Mouse (Mus musculus) adrenal gland, postnatal 10 days (tissue): Measurements from ENCODE around the gene Calhm4. TPM values are rescaled to one million over a fixed set of nuclear protein-coding genes. Genes with fewer than 3 reads are reported as not detected.
"Not testable (repeated sequence)": the region's sequence is repeated elsewhere in the genome, so short reads cannot be mapped to it uniquely, and the experiment has no call there.

ENCODE experiments used
- DNase-seq: peaks from one replicate; pipeline ENCODE4 v3.0.0; 2021; ENCODE audit warnings: mixed read lengths
- long read RNA-seq, 2 experiments: library from polyadenylated mRNA; stranded (forward); transcript quantifications; one replicate each; pipeline ENCODE4 v2.0.0; 2021
- total RNA-seq, 2 experiments: library from RNA; stranded (reverse); gene quantifications; 2 replicates each; pipeline ENCODE4 v1.2.3; 2021

Gene Calhm4
- total RNA-seq, result not detected
- long read RNA-seq, experiment 1, result 0 reads
- long read RNA-seq, experiment 2, result 0 reads

DNA sequence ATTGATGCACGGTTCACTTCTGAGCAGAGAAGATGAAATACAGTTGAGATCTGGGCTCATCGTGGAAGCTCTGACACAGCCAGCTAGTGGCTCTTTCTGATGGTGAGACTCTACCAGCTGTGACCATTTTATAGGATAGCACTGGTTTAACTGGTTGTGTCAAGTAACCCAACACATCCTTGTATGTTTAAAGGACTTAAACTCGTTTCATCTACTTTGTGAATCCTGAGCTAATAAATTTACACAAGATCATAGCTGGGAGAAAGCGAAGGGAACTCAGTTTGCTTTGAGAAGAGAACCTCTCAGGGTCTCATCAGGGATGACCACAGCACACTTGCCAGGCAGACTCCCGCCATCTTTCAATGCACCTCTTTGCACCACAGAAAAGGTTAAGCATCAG is at the start of gene Calhm4:
Gene Calhm4, minus strand, starts transcription at position 101 of the 400 bp plus-strand sequence.
- DNase-seq, result no peak

GRCm38 (mm10) chr10:34091888-34092287 is 47.8 kb upstream of the Calhm4 start:
- DNase-seq, result no peak

DNA sequence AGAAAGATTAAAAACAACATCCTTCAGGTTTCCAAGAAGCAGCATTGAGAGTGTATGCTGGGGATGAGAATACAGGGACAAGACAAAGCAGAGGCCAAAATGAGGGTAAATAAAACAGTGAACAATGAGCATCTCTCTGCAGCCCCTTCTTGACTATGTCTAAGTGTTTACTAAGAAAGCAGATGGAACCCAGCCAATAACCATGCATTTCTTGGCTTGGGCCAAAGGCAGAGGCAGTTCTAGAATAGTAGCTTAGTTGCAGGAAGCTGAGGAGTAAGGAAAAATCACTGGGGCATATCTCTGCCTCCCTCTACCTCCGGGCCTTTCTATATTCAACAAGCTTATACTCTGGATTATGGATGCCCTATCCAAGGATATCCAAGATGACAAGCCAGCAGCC is 46.4 kb upstream of the Calhm4 start:
- no peak for DNase-seq

DNA sequence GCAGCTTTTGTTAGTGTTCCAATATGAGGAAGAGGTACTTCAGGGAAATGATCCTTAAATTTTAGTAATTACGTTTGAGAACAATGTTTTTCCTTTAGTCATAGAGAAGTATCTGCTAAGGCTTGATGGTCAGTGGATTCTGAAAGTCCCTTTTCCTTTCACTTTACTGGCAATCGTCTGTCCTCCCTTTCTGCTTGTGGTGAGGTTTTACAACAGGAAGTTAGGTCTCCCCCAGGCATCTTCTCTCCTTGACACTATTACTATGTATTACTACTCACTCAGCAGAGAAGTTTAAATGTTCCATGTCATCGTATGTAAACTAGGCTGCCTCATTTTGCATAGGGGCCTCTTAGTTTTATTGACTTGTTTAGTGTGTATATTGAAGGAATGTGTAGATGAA is 45.4 kb upstream of the Calhm4 start:
- DNase-seq, result no peak

- no peak for DNase-seq
These were observed 44.4 kb upstream of the Calhm4 start for GRCm38 (mm10) chr10:34088515-34088914.

DNA sequence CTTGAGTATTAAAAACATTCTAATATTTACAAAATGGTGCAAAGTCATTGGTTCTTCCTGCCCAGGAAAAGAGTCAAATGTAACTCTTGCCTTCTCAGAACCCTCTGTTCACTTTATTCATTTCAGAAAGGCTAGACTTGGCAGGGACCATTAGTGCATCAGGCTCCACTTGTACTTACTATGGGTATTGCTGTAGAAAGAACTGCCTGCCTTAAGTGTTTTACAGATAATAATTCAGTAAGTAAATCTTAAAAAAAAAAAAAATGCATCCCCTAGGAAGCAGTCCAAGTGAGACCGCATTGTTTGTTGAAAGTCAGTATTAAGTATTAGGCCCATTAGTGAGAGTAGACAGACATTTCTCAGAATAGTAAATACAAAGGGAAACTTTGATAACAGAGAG is 42.4 kb upstream of the Calhm4 start:
- DNase-seq, result no peak

DNA sequence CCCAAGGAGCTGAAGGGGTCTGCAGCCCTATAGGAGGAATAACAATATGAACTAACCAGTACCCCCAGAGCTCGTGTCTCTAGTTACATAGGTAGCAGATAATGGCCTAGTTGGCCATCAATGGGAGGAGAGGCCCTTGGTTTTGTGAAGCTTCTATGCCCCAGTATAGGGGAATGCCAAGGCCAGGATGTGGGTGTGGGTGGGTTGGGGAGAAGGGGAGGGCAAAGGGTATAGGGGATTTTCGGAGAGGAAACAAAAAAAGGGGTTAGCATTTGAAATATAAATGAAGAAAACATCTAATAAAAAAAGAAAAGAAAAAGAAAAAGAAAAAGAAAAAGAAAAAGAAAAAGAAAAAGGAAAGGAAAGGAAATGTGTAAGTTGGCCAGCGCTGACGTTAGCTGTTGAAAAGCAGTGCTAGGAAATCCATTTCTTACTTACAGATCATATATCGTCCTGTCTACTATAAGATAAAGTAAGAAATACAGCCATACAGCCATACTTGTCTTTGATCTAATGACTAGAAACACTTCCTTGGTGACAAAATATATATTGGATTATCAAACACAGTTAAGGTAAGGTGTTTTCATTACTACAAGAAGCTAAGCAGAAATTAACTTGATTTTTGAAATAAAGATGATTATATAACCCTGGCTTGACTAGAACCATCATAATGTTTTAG is 30.6 kb upstream of the Calhm4 start:
- no peak for DNase-seq

DNA sequence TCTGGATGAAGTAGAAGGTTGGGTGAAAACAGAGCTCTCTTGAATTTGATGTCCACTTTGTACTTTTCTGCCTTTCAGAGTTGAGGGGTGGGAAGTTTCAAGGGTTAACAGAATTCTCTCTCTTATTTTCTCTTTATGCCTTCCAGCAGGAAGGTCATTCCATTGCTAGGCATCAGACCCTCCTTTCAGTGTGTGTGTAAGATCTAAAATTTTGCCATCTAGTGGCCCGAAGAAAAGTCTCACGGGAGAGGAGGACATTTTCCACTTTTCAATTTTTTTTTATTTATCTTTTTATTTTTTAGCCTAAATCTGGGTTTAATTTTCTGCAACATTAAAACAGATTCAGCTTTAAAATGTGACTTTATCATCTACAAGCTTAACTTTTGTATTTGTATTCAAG is 27.5 kb upstream of the Calhm4 start:
- no peak for DNase-seq

DNA sequence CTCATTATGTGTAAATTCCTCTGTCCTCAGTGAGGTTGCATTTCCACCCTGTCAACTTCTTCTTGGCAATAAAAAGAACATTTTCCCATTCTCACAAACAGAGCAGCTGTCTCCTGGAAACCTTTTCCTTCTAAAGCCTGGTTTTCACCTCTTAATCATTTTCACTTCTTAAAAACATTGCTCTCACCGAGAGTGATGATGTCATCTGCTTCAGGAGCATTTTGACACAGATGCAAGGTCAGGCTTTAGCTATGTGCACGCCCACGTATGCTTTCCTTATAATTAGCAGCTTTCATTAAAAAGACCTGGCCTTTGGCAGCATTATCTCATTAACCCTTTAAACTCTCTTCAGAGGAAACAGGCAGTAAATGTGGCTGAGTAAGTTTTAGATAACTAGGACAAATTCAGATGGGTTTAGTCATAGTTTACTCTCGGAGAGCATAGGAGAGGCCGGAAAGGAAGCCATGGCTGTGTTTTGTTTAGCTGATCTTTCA is 26.9 kb upstream of the Calhm4 start:
- no peak for DNase-seq

GRCm38 (mm10) chr10:34069606-34070005 is 25.5 kb upstream of the Calhm4 start:
- DNase-seq, result no peak

- no peak for DNase-seq
These were observed 22.5 kb upstream of the Calhm4 start for GRCm38 (mm10) chr10:34066591-34066990.

- no peak for DNase-seq
These were observed 9.9 kb upstream of the Calhm4 start for GRCm38 (mm10) chr10:34053987-34054386.

DNA sequence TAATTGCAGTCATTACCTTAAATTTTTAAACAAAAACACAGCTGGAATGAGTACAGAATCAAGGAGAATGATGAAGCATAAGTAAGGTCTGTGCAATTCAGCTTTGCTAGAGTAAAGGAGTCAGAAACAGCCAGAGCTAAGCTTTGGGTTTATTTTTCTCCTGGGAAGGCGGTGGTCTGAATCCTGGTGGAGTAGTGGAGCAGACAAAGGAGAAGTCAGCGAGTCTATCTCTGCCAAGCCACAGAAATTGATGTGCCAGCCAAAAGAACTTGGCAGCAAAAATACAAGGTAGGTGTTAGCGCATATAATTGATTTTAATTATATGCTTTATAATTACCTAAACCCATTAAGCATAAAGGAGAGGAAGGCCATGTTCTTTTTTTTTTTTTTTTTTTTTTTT is 6.7 kb downstream of the Calhm4 start, which contains the start of gene Trappc3l:
Gene Trappc3l, plus strand, starts transcription at position 197 of the 400 bp plus-strand sequence.
- no peak for DNase-seq

DNA sequence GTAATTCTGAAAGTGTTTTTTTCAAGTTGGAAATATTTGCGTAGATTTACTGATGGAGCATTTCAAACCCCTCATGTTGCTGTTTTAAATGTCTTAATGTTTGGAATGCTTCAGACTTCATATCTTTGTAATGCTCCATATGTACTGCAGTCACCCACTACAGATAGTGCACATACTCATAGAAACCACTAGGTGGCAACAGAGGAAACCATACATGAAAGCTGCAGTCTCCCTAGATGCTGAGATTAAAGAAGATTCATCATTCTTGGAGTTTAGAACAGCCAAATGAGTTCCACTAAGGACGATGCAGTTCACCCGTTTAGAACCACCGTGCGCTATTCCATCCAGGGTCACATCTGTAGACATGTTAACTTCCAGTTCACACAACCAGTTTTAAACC is 7.5 kb downstream of the Calhm4 start:
- peak; percentile 6 for DNase-seq

- DNase-seq, result peak; percentile 87
These were observed 10.3 kb downstream of the Calhm4 start for GRCm38 (mm10) chr10:34033630-34034305.

DNA sequence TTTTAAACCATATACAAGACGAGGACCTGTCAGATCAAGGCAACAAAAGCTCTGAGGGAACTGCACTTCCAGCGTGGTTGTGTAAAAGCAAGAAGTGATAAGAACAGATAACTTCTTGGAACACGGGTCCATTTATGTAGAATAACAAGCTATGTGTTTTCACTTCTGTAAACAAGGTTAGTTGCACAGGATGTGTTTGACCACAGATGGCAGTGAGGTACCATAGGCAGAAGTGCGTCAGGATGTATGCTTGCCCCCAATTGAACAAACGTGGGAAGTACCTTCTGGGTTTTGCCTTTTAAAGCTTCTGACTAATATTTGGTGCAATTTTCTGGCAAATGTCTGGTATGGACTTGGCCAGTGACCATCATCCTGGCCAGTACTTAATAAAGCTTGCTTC is 13.8 kb downstream of the Calhm4 start:
- DNase-seq, result no peak

DNA sequence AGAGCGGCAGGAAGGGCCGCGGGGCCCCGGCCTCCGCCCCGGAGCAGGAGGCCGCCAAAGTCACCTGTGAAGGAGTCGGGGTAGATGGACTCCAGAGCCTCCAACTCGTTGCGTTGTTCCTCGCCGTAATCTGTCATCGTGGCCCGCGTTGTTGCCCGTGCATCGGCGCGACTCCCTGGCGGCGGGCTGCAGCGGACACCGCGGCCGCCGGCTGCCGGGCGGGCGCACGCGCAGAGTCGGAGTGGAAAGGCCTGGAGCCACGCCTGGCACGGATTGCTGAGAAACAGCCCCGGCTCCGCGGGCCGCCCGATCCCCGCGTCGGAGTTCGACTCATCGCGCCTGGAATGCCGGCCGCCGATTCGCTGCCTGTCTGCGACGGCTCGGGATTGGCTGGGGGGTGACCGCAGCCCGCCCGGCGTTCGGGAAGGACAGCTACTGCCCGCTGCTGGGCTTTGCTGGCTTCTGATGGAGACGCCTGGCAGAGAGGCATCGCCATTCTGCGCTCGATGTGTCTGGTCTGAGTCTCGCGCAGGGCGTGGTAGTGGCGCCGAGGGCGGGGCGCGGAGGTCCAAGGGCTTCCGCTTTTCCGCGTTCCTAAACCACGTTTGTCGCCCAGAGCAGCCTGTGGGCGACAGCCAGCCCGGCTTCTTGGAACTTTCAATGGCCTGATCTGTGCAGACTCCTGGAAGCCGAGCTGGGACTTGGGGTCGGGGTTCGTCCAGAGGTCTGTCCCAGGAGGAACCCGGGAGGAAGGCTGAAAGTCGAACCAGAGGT is 24.6 kb downstream of the Calhm4 start, which contains the start of gene Rwdd1:
Gene Rwdd1, minus strand, starts transcription at position 323 of the 774 bp plus-strand sequence.
- DNase-seq, result peak; percentile 97

DNA sequence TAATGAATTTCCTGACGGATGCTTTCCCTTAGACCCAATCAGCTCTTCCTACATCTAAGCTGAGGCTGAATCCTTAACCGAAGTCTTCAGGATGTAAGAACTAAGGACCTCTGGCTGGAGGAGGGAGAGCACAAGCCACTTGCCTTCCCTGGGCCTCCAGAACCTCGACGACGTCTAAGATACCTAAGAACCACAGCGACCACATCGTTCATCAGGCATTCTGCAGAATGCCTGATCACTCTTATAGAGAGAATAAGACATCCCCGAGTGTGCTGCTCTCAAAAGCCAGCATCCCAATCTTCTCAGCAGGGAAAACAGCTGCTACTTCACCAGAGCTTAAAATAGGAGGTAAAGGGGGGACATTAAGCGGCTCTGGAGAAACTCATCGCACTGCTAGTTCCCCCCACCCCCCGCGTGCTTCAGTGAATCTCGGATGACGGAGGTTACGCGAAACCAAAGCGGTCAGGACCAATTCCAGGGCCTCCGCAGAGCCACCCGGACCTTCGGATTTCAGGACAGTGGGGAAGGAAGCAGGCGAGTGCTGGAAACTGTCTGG is 25.3 kb downstream of the Calhm4 start:
- peak; percentile 7 for DNase-seq

DNA sequence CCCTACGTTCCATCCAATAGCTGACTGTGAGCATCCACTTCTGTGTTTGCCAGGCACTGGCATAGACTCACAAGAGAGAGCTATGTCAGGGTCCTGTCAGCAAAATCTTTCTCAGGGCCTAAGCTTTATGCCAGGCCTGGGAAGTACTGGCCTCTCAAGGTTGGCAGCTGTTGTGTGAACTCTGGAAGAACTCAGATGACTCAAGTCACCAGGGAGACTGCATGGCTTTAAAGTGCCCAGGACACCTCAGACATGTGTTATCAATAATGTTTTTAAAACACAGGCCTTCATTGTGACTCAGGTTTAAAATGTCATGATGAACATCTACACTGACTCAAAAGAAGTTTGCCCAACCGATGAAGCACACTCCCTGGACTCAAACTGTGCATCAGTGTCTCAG is 30.9 kb downstream of the Calhm4 start:
- peak; percentile 29 for DNase-seq

DNA sequence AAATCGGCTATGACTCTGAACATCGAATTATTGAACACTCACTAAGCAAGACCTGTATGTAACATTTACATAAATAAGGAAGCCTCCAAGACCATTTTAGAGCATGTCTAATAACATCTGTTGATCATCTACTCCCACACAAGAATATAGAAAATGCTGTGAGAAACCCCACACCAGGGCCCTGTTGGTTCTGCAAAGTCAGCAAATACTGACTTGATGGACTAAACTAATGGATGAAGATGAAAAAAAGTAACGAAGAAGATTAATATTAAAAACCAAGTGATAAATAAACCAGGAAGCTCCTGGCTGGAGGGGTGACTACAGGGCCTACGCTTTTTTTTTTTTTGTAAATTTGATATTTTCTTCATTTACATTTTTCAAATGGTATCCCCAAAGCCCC is 31.5 kb downstream of the Calhm4 start:
- DNase-seq, result no peak

- no peak for DNase-seq
These were observed 45.7 kb downstream of the Calhm4 start for GRCm38 (mm10) chr10:33998397-33998796.

- not testable (repeated sequence) for DNase-seq
These were observed 47.4 kb downstream of the Calhm4 start for GRCm38 (mm10) chr10:33996686-33997085.
